Mouse (Mus musculus): ENCODE measurements at regions not wholly inside any gene's neighbourhood (a gene's known extent, or its start where the extent isn't known, plus 50 kb on each side); places are given as distances from the start of the nearest gene placed in this dataset.

- no peak for DNase-seq
Measured at GRCm38 (mm10) chr1:33042424-33042823, 495.3 kb upstream of the Gm5415 start.

- DNase-seq, result peak in 1 of 2 experiments; percentile 4
Measured at GRCm38 (mm10) chr1:33040740-33041139, 493.6 kb upstream of the Gm5415 start.

GRCm38 (mm10) chr1:33031991-33032390 lies 484.9 kb upstream of the Gm5415 start:
- DNase-seq, result no peak

GRCm38 (mm10) chr1:33026683-33027415 lies 479.8 kb upstream of the Gm5415 start:
- no peak for DNase-seq

GRCm38 (mm10) chr1:33025379-33025778 lies 478.3 kb upstream of the Gm5415 start:
- DNase-seq, result no peak

GRCm38 (mm10) chr1:33022852-33023251 lies 475.8 kb upstream of the Gm5415 start:
- DNase-seq, result no peak

GRCm38 (mm10) chr1:33003992-33004391 lies 456.9 kb upstream of the Gm5415 start:
- DNase-seq, result no peak

- DNase-seq, result no peak
Measured at GRCm38 (mm10) chr1:32964957-32965356, 417.9 kb upstream of the Gm5415 start.

GRCm38 (mm10) chr1:32959316-32959715 lies 412.2 kb upstream of the Gm5415 start:
- DNase-seq, result peak; percentile 22 to 25

- DNase-seq, result no peak
Measured at GRCm38 (mm10) chr1:32946254-32946653, 399.2 kb upstream of the Gm5415 start.

- DNase-seq, result no peak
Measured at GRCm38 (mm10) chr1:32930381-32930780, 383.3 kb upstream of the Gm5415 start.

GRCm38 (mm10) chr1:32902437-32902836 lies 355.3 kb upstream of the Gm5415 start:
- DNase-seq, result no peak

GRCm38 (mm10) chr1:32887728-32888127 lies 340.6 kb upstream of the Gm5415 start:
- no peak for DNase-seq

GRCm38 (mm10) chr1:32872920-32873319 lies 325.8 kb upstream of the Gm5415 start:
- peak in 1 of 2 experiments; percentile 1 for DNase-seq

- DNase-seq, result no peak
Measured at GRCm38 (mm10) chr1:32866111-32866510, 319.0 kb upstream of the Gm5415 start.

GRCm38 (mm10) chr1:32858040-32858439 lies 310.9 kb upstream of the Gm5415 start:
- no peak for DNase-seq

Data from layer of hippocampus, postnatal 36 days (tissue).